In genomic region chr11:33908360-33909175, GRCm38 (mm10) we compare ENCODE assay signal across 18 mouse cellular contexts. TPM values are rescaled to one million over a fixed set of nuclear protein-coding genes. Genes with fewer than 3 reads are reported as not detected.
"Had no signal": no experiment of that assay in that cellular context is flagged by ENCODE, and none has a peak within 500 bp of the region (broad histone marks: within the 10 kb centered on the region; RNA-seq: fewer than 3 reads in every experiment).

No protein-coding gene starts in this region.

- H3K27me3 ChIP-seq: liver, embryonic 13.5 days; neural tube, embryonic 13.5 days; stomach, embryonic 15.5 days had no signal

- H3K36me3 ChIP-seq: limb, embryonic 12.5 days; liver, embryonic 13.5 days; lung, embryonic 15.5 days; neural tube, embryonic 13.5 days; stomach, embryonic 15.5 days had no signal

- H3K9ac ChIP-seq: limb, embryonic 12.5 days; liver, embryonic 13.5 days; liver, postnatal 0 days; lung, embryonic 15.5 days; neural tube, embryonic 13.5 days; stomach, embryonic 15.5 days had no signal

- ATAC-seq: liver, postnatal 0 days had no signal

- H3K4me3 ChIP-seq: limb, embryonic 12.5 days; liver, embryonic 13.5 days; lung, embryonic 15.5 days; neural tube, embryonic 13.5 days; stomach, embryonic 15.5 days had no signal

- H3K27ac ChIP-seq: kidney, postnatal 0 days; limb, embryonic 12.5 days; liver, embryonic 13.5 days; lung, embryonic 15.5 days; macrophage; neural tube, embryonic 13.5 days; stomach, embryonic 15.5 days had no signal

- DNase-seq: kidney, adult 9 months; kidney, postnatal 36 days; layer of hippocampus, adult 9-11 months; liver; liver, embryonic 13.5 days; liver, postnatal 0 days; lung, postnatal 14 days; midbrain, embryonic 14.5 days; right cerebral cortex, postnatal 14 days; thymus, adult 2 months; thymus, postnatal 4 days had no signal

- H3K9me3 ChIP-seq: liver, embryonic 13.5 days; lung, embryonic 15.5 days; stomach, embryonic 15.5 days had no signal

- H3K4me1 ChIP-seq: stomach, embryonic 15.5 days had no signal

- H3K4me2 ChIP-seq: limb, embryonic 12.5 days; liver, embryonic 13.5 days; lung, embryonic 15.5 days; neural tube, embryonic 13.5 days; stomach, embryonic 15.5 days had no signal

RNA-seq across cellular contexts. Expression of gene Kcnmb1, which starts 54.2 kb away (rescaled TPM):
- total RNA-seq: megakaryocyte-erythroid progenitor cell, adult 5-6 weeks had no signal
- polyA plus RNA-seq: macrophage had no signal
